Mouse (Mus musculus): Measurements from ENCODE around the gene Cadm1. TPM values are rescaled to one million over a fixed set of nuclear protein-coding genes. Genes with fewer than 3 reads are reported as not detected.

Cadm1 gene
- polyA plus RNA-seq (2012; rRNA removed), result 77.3 and 94.6 TPM in 2 replicates

- DNase-seq (ENCODE audit: extremely low spot score in 1 of 2, low spot score in 1 of 2), result peak; percentile 94 to 97
These were observed at the start of gene Cadm1 for GRCm38 (mm10) chr9:47529602-47530450. TSS of gene Cadm1 (plus strand) at chr9:47530173.

GRCm38 (mm10) chr9:47484506-47484905 lies 45.5 kb upstream of the Cadm1 start:
- no peak for DNase-seq (ENCODE audit: extremely low spot score in 1 of 2, low spot score in 1 of 2)

- no peak for DNase-seq (ENCODE audit: extremely low spot score in 1 of 2, low spot score in 1 of 2)
These were observed 44.8 kb upstream of the Cadm1 start for GRCm38 (mm10) chr9:47485186-47485585.

GRCm38 (mm10) chr9:47499761-47500160 lies 30.2 kb upstream of the Cadm1 start:
- DNase-seq (ENCODE audit: extremely low spot score in 1 of 2, low spot score in 1 of 2), result no peak

- no peak for DNase-seq (ENCODE audit: extremely low spot score in 1 of 2, low spot score in 1 of 2)
These were observed 24.0 kb upstream of the Cadm1 start for GRCm38 (mm10) chr9:47505956-47506355.

GRCm38 (mm10) chr9:47506876-47507275 lies 23.1 kb upstream of the Cadm1 start:
- no peak for DNase-seq (ENCODE audit: extremely low spot score in 1 of 2, low spot score in 1 of 2)

GRCm38 (mm10) chr9:47508109-47508508 lies 21.9 kb upstream of the Cadm1 start:
- DNase-seq (ENCODE audit: extremely low spot score in 1 of 2, low spot score in 1 of 2), result no peak

GRCm38 (mm10) chr9:47512521-47512920 lies 17.5 kb upstream of the Cadm1 start:
- DNase-seq (ENCODE audit: extremely low spot score in 1 of 2, low spot score in 1 of 2), result no peak

- no peak for DNase-seq (ENCODE audit: extremely low spot score in 1 of 2, low spot score in 1 of 2)
These were observed 15.7 kb upstream of the Cadm1 start for GRCm38 (mm10) chr9:47514318-47514717.

- no peak for DNase-seq (ENCODE audit: extremely low spot score in 1 of 2, low spot score in 1 of 2)
These were observed 13.7 kb upstream of the Cadm1 start for GRCm38 (mm10) chr9:47516238-47516637.

- no peak for DNase-seq (ENCODE audit: extremely low spot score in 1 of 2, low spot score in 1 of 2)
These were observed 2.7 kb upstream of the Cadm1 start for GRCm38 (mm10) chr9:47527290-47527689.

- peak; percentile 75 to 77 for DNase-seq (ENCODE audit: extremely low spot score in 1 of 2, low spot score in 1 of 2)
These were observed 2.2 kb upstream of the Cadm1 start for GRCm38 (mm10) chr9:47527741-47528140.

GRCm38 (mm10) chr9:47529182-47529581 lies 791 bp upstream of the Cadm1 start:
- DNase-seq (ENCODE audit: extremely low spot score in 1 of 2, low spot score in 1 of 2), result no peak

GRCm38 (mm10) chr9:47530544-47530921 lies 560 bp downstream of the Cadm1 start:
- DNase-seq (ENCODE audit: extremely low spot score in 1 of 2, low spot score in 1 of 2), result no peak

GRCm38 (mm10) chr9:47530922-47531850 lies 1.2 kb downstream of the Cadm1 start:
- peak; percentile 20 to 61 for DNase-seq (ENCODE audit: extremely low spot score in 1 of 2, low spot score in 1 of 2)

- DNase-seq (ENCODE audit: extremely low spot score in 1 of 2, low spot score in 1 of 2), result peak in 1 of 2 experiments; percentile 51
These were observed 2.4 kb downstream of the Cadm1 start for GRCm38 (mm10) chr9:47532215-47532865.

- no peak for DNase-seq (ENCODE audit: extremely low spot score in 1 of 2, low spot score in 1 of 2)
These were observed 3.5 kb downstream of the Cadm1 start for GRCm38 (mm10) chr9:47533461-47533860.

- DNase-seq (ENCODE audit: extremely low spot score in 1 of 2, low spot score in 1 of 2), result no peak
These were observed 4.9 kb downstream of the Cadm1 start for GRCm38 (mm10) chr9:47534573-47535475.

GRCm38 (mm10) chr9:47545245-47545644 lies 15.3 kb downstream of the Cadm1 start:
- DNase-seq (ENCODE audit: extremely low spot score in 1 of 2, low spot score in 1 of 2), result no peak

GRCm38 (mm10) chr9:47545667-47546066 lies 15.7 kb downstream of the Cadm1 start:
- DNase-seq (ENCODE audit: extremely low spot score in 1 of 2, low spot score in 1 of 2), result no peak
